11 mouse cellular contexts compared by ENCODE assay signal in the genomic region with DNA sequence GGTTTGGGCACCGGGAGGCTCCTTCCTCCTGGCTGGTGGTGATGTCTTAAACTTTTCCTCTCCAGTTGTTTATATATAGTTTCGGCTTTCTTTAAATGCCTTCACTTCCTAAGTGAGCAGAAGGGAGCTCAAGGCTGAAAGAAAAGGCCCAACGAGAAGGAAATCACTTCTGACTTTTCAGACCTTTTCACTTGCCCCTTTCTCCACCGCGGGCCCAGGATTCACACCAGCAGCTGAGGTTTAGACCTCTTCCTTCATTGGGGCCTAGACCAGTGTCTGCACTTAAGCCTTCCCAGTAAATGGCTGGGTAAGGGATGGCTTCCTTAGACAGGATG. TPM values are rescaled to one million over a fixed set of nuclear protein-coding genes. Genes with fewer than 3 reads are reported as not detected.
DNase-seq lines count a peak whose midpoint lies in the region; ATAC-seq and TF ChIP-seq lines count a peak whose summit lies in the region.
"Had no signal": no experiment of that assay in that cellular context is flagged by ENCODE, and none has a peak within 500 bp of the region (broad histone marks: within the 10 kb centered on the region; RNA-seq: fewer than 3 reads in every experiment).

No protein-coding gene starts in this region.

- 0% methylated on average over 5 of the region's 5 CpGs for WGBS in heart, embryonic 16.5 days
- WGBS in hindbrain, embryonic 10.5 days = 0% methylated on average over 5 of the region's 5 CpGs
- WGBS in midbrain, embryonic 12.5 days = 0% methylated on average over 5 of the region's 5 CpGs
- under 1% methylated on average over 5 of the region's 5 CpGs for WGBS in kidney, adult 2 months

- H3K9ac ChIP-seq in heart, embryonic 16.5 days (ENCODE audit: low read length) = peak overlapping the region; percentile 49; the same call in 1 of the 2 replicates
- peak overlapping the region; percentile 66; the same call in 1 of the 2 replicates for H3K9ac ChIP-seq in midbrain, embryonic 12.5 days (replicated peaks)

- peak overlapping the region; percentile 69 for H3K4me2 ChIP-seq in heart, embryonic 16.5 days (ENCODE audit: low read depth, low read length)
- H3K4me2 ChIP-seq in midbrain, embryonic 12.5 days (replicated peaks) = peak overlapping the region; percentile 87

- intact Hi-C loops in heart, postnatal 10 days (cut with DNase I) = no loop called here

- DNase-seq in heart, postnatal 10 days = no peak
- DNase-seq in hindbrain, embryonic 10.5 days (ENCODE audit: low spot score) = no peak
- no peak for DNase-seq in left cerebral cortex, adult 18-20 months (ENCODE audit: low spot score in 2 of 2)
- DNase-seq in kidney, adult 2 months = no peak
- no peak for DNase-seq in ovary, postnatal 36 days (ENCODE audit: low spot score)
- DNase-seq: lung, postnatal 36 days had no signal

- peaks cover 3% of the 10 kb centered on the region; the same call in 1 of the 2 replicates for H3K4me1 ChIP-seq in heart, embryonic 16.5 days (ENCODE audit: control insufficient read depth, insufficient read depth, low read length)
- H3K4me1 ChIP-seq in cortical plate, adult 2 months (ENCODE audit: control insufficient read depth, insufficient read depth, low read length) = peaks cover 4% of the 10 kb centered on the region; the same call in 1 of the 2 replicates
- H3K4me1 ChIP-seq in hindbrain, embryonic 10.5 days (replicated peaks) = peaks cover 15% of the 10 kb centered on the region
- peaks cover 9% of the 10 kb centered on the region; the same call in 1 of the 2 replicates for H3K4me1 ChIP-seq in midbrain, embryonic 12.5 days
- H3K4me1 ChIP-seq in kidney, adult 2 months (ENCODE audit: control insufficient read depth, insufficient read depth, low read length) = no peaks in the 10 kb centered on the region

- H3K27me3 ChIP-seq in heart, embryonic 16.5 days (ENCODE audit: control insufficient read depth, insufficient read depth, low read length) = peaks cover 48% of the 10 kb centered on the region
- peaks cover 82% of the 10 kb centered on the region for H3K27me3 ChIP-seq in hindbrain, embryonic 10.5 days (ENCODE audit: insufficient read depth, poor library complexity, severe bottlenecking)
- H3K27me3 ChIP-seq in midbrain, embryonic 12.5 days = peaks cover 53% of the 10 kb centered on the region
- H3K27me3 ChIP-seq in kidney, adult 2 months (replicated peaks; ENCODE audit: control insufficient read depth, insufficient read depth, low read length) = peaks cover 1% of the 10 kb centered on the region; the same call in 1 of the 2 replicates

- ATAC-seq in heart, embryonic 16.5 days (replicated peaks; ENCODE audit: extremely low read depth, insufficient read depth, low FRiP score) = no peak
- 0 out of 2 replicates have a peak, but pooled peaks have one; percentile 10 for ATAC-seq in midbrain, embryonic 12.5 days (ENCODE audit: low FRiP score, low read depth)

- no peak for TF ChIP-seq CTCF in cortical plate, adult 2 months (IDR thresholded peaks at IDR 0.05; ENCODE audit: extremely low read depth, insufficient read depth, low read length)
- TF ChIP-seq CTCF in kidney, adult 2 months (conservative IDR thresholded peaks at IDR 0.05; ENCODE audit: insufficient read depth, insufficient read length, low read depth, low read length) = no peak

- no peak overlapping the region for H3K27ac ChIP-seq in heart, embryonic 16.5 days (ENCODE audit: low read length)
- peak overlapping the region; percentile 99 for H3K27ac ChIP-seq in cortical plate, adult 2 months (ENCODE audit: insufficient read depth, low read length)
- H3K27ac ChIP-seq in hindbrain, embryonic 10.5 days = peak overlapping the region; percentile 82
- peak overlapping the region; percentile 46; the same call in 1 of the 2 replicates for H3K27ac ChIP-seq in midbrain, embryonic 12.5 days (replicated peaks)
- H3K27ac ChIP-seq in kidney, adult 2 months (ENCODE audit: insufficient read depth, low read depth, low read length) = no peak overlapping the region

- no peaks in the 10 kb centered on the region for H3K9me3 ChIP-seq in heart, embryonic 16.5 days (replicated peaks; ENCODE audit: control insufficient read depth, low read length)
- H3K9me3 ChIP-seq in hindbrain, embryonic 10.5 days = no peaks in the 10 kb centered on the region
- H3K9me3 ChIP-seq in midbrain, embryonic 12.5 days = no peaks in the 10 kb centered on the region

- H3K36me3 ChIP-seq in heart, embryonic 16.5 days (ENCODE audit: control insufficient read depth, insufficient read depth) = no peaks in the 10 kb centered on the region
- no peaks in the 10 kb centered on the region for H3K36me3 ChIP-seq in hindbrain, embryonic 10.5 days
- H3K36me3 ChIP-seq in midbrain, embryonic 12.5 days = no peaks in the 10 kb centered on the region
- H3K36me3 ChIP-seq in kidney, adult 2 months (ENCODE audit: control insufficient read depth, insufficient read depth, low read length) = no peaks in the 10 kb centered on the region

- peak overlapping the region; percentile 53 for H3K4me3 ChIP-seq in heart, embryonic 16.5 days (ENCODE audit: low read length)
- peak overlapping the region; percentile 16 for H3K4me3 ChIP-seq in cortical plate, adult 2 months (ENCODE audit: insufficient read depth, low read length)
- peak overlapping the region; percentile 59 for H3K4me3 ChIP-seq in hindbrain, embryonic 10.5 days
- peak overlapping the region; percentile 51 for H3K4me3 ChIP-seq in midbrain, embryonic 12.5 days
- no peak overlapping the region for H3K4me3 ChIP-seq in kidney, adult 2 months (ENCODE audit: insufficient read depth, low read depth, low read length)

- no peak for TF ChIP-seq POLR2A in cortical plate, adult 2 months (IDR thresholded peaks at IDR 0.05; ENCODE audit: extremely low read depth, insufficient read depth, low read length)
- no peak for TF ChIP-seq POLR2A in kidney, adult 2 months (IDR thresholded peaks at IDR 0.05; ENCODE audit: low read depth, low read length)

RNA-seq across cellular contexts. Expression of gene Gm43517, which starts 16.8 kb away (rescaled TPM):
- polyA plus RNA-seq in heart, embryonic 16.5 days (2015; fragmentation: Nextera tagmentation; extraction: Ambion mirVana) = not detected in 2 replicates
- total RNA-seq in heart, postnatal 10 days (2021) = not detected
- polyA plus RNA-seq in cortical plate, adult 2 months (2012; rRNA removed) = 2.1 and 2.3 TPM in 2 replicates
- not detected in 2 replicates for polyA plus RNA-seq in hindbrain, embryonic 10.5 days (2016; fragmentation: Nextera tagmentation; extraction: Ambion mirVana)
- 0.28 TPM in 1 of 2 replicates, not detected in the other for polyA plus RNA-seq in midbrain, embryonic 12.5 days (2016; fragmentation: Nextera tagmentation; extraction: Ambion mirVana)
- 1 to 10 TPM; 6.3 to 6.9 TPM for total RNA-seq in left cerebral cortex, adult 18-20 months (2021)
- polyA plus RNA-seq in kidney, adult 2 months (2012; rRNA removed) = not detected in 2 replicates
- total RNA-seq: gastrocnemius, postnatal 36 days had no signal
- polyA plus RNA-seq: small intestine, adult 2 months had no signal

RNA-seq across cellular contexts. Expression of gene Foxg1, which starts 19.3 kb away (rescaled TPM):
- polyA plus RNA-seq in heart, embryonic 16.5 days (2015; fragmentation: Nextera tagmentation; extraction: Ambion mirVana) = 0.12 and 0.38 TPM in 2 replicates
- under 1 TPM in 1 of 2 experiments, not detected in 1; 0.12 TPM for total RNA-seq in heart, postnatal 10 days (2021)
- 61.2 and 63.1 TPM in 2 replicates for polyA plus RNA-seq in cortical plate, adult 2 months (2012; rRNA removed)
- polyA plus RNA-seq in hindbrain, embryonic 10.5 days (2016; fragmentation: Nextera tagmentation; extraction: Ambion mirVana) = 0.81 and 1.9 TPM in 2 replicates
- polyA plus RNA-seq in midbrain, embryonic 12.5 days (2016; fragmentation: Nextera tagmentation; extraction: Ambion mirVana) = 3.0 and 4.6 TPM in 2 replicates
- total RNA-seq in left cerebral cortex, adult 18-20 months (2021) = 100 to 1,000 TPM in 1 of 2 experiments, 10 to 100 TPM in 1; 97.5 to 110 TPM
- not detected in 2 replicates for polyA plus RNA-seq in kidney, adult 2 months (2012; rRNA removed)
- total RNA-seq: gastrocnemius, postnatal 36 days had no signal
- polyA plus RNA-seq: small intestine, adult 2 months had no signal

Comparison
In these comparisons a context has a peak if more than half of its experiments do, and no peak if none do; other contexts are left out.
1. H3K27ac ChIP-seq: peak in cortical plate, adult 2 months (single experiment), hindbrain, embryonic 10.5 days (single experiment) and midbrain, embryonic 12.5 days (single experiment); none in heart, embryonic 16.5 days (single experiment) and kidney, adult 2 months (single experiment).
2. RNA of gene Foxg1, which starts 19.3 kb away (polyA plus RNA-seq): 61.2 to 63.1 TPM in cortical plate, adult 2 months; 3.0 to 4.6 TPM in midbrain, embryonic 12.5 days, 0.81 to 1.9 TPM in hindbrain, embryonic 10.5 days, 0.12 to 0.38 TPM in heart, embryonic 16.5 days and not detected in kidney, adult 2 months; every median in the first group is over 10 times any median in the second.